ENCODE assay signal across 9 mouse cellular contexts in genomic region chr19:24861612-24862451, GRCm38 (mm10). TPM values are rescaled to one million over a fixed set of nuclear protein-coding genes. Genes with fewer than 3 reads are reported as not detected.
DNase-seq lines count a peak whose midpoint lies in the region; ATAC-seq and TF ChIP-seq lines count a peak whose summit lies in the region.
"Had no signal": no experiment of that assay in that cellular context is flagged by ENCODE, and none has a peak within 500 bp of the region (broad histone marks: within the 10 kb centered on the region; RNA-seq: fewer than 3 reads in every experiment).

Gene Pgm5, minus strand, starts transcription at chr19:24861855.

- H3K27me3 ChIP-seq in forebrain, embryonic 14.5 days (replicated peaks; ENCODE audit: control insufficient read depth, insufficient read depth, low read length), result peaks cover 9% of the 10 kb centered on the region; the same call in 1 of the 2 replicates
- H3K27me3 ChIP-seq in limb, embryonic 13.5 days, result peaks cover 28% of the 10 kb centered on the region
- H3K27me3 ChIP-seq in neural tube, embryonic 11.5 days (ENCODE audit: control insufficient read depth, insufficient read depth, low read length), result peaks cover 15% of the 10 kb centered on the region; the same call in 1 of the 2 replicates

- no peak for ATAC-seq in forebrain, embryonic 14.5 days
- ATAC-seq in limb, embryonic 13.5 days (ENCODE audit: low FRiP score, low read depth), result peak; percentile 83
- ATAC-seq in neural tube, embryonic 11.5 days (ENCODE audit: insufficient read depth, low FRiP score, low TSS enrichment), result no peak
- no peak for ATAC-seq in inflammation-experienced regulatory T-cells, adult 6 months

- no peak for DNase-seq in left cerebral cortex, adult 2 months (ENCODE audit: extremely low spot score in 1 of 2, low spot score in 2 of 2)
- no peak for DNase-seq in left cerebral cortex, postnatal 14 days (ENCODE audit: low spot score in 2 of 2)
- no peak for DNase-seq in forebrain, embryonic 14.5 days (ENCODE audit: low spot score)
- peak; percentile 66 to 68 for DNase-seq in heart, postnatal 36 days
- peak; percentile 33 for DNase-seq in neural tube, embryonic 11.5 days (ENCODE audit: low spot score)
- DNase-seq in layer of hippocampus, postnatal 36 days, result no peak

- no peak for TF ChIP-seq CTCF in left cerebral cortex, adult 2 months (IDR thresholded peaks at IDR 0.05)

- H3K36me3 ChIP-seq in forebrain, embryonic 14.5 days (ENCODE audit: control insufficient read depth, insufficient read depth, low read length), result no peaks in the 10 kb centered on the region
- no peaks in the 10 kb centered on the region for H3K36me3 ChIP-seq in limb, embryonic 13.5 days
- H3K36me3 ChIP-seq in neural tube, embryonic 11.5 days (ENCODE audit: control insufficient read depth, insufficient read depth, low read length), result no peaks in the 10 kb centered on the region

- 2% methylated on average over 34 of the region's 39 CpGs for WGBS in forebrain, embryonic 14.5 days
- 2% methylated on average over 30 of the region's 39 CpGs for WGBS in limb, embryonic 13.5 days
- under 1% methylated on average over 30 of the region's 39 CpGs for WGBS in neural tube, embryonic 11.5 days

- H3K4me2 ChIP-seq in forebrain, embryonic 14.5 days (ENCODE audit: low read length), result peak within 1 kb of the TSS; percentile 64
- peak within 1 kb of the TSS; percentile 85 for H3K4me2 ChIP-seq in limb, embryonic 13.5 days (replicated peaks)
- peak within 1 kb of the TSS; percentile 69 for H3K4me2 ChIP-seq in neural tube, embryonic 11.5 days (ENCODE audit: low read depth)

- H3K9me3 ChIP-seq in forebrain, embryonic 14.5 days (replicated peaks; ENCODE audit: control insufficient read depth, low read length), result no peaks in the 10 kb centered on the region
- H3K9me3 ChIP-seq in limb, embryonic 13.5 days, result no peaks in the 10 kb centered on the region
- no peaks in the 10 kb centered on the region for H3K9me3 ChIP-seq in neural tube, embryonic 11.5 days (ENCODE audit: control insufficient read depth, low read length)

- peak within 1 kb of the TSS; percentile 47 for H3K9ac ChIP-seq in forebrain, embryonic 14.5 days (ENCODE audit: low read length)
- peak within 1 kb of the TSS; percentile 71 for H3K9ac ChIP-seq in limb, embryonic 13.5 days
- peak within 1 kb of the TSS; percentile 52 for H3K9ac ChIP-seq in neural tube, embryonic 11.5 days (ENCODE audit: low read length)

- intact Hi-C loops in left cerebral cortex, adult 2 months (cut with DNase I), result no loop called here
- intact Hi-C loops in left cerebral cortex, postnatal 14 days (cut with DNase I), result no loop called here
- intact Hi-C loops in heart, postnatal 36 days (cut with DNase I), result no loop called here

- H3K27ac ChIP-seq in left cerebral cortex, adult 2 months, result no peak within 1 kb of the TSS
- H3K27ac ChIP-seq in forebrain, embryonic 14.5 days (ENCODE audit: low read depth, low read length), result no peak within 1 kb of the TSS
- H3K27ac ChIP-seq in limb, embryonic 13.5 days, result peak within 1 kb of the TSS; percentile 52; the same call in 1 of the 2 replicates
- H3K27ac ChIP-seq in neural tube, embryonic 11.5 days (ENCODE audit: low read depth, low read length), result no peak within 1 kb of the TSS

- H3K4me3 ChIP-seq in left cerebral cortex, adult 2 months, result peak within 1 kb of the TSS; percentile 42
- H3K4me3 ChIP-seq in forebrain, embryonic 14.5 days (ENCODE audit: low read depth, low read length), result peak within 1 kb of the TSS; percentile 30
- H3K4me3 ChIP-seq in limb, embryonic 13.5 days, result peak within 1 kb of the TSS; percentile 56
- peak within 1 kb of the TSS; percentile 42 for H3K4me3 ChIP-seq in neural tube, embryonic 11.5 days (ENCODE audit: low read depth, low read length)

- peaks cover 5% of the 10 kb centered on the region; the same call in 1 of the 2 replicates for H3K4me1 ChIP-seq in forebrain, embryonic 14.5 days (ENCODE audit: control insufficient read depth, insufficient read depth, low read length)
- peaks cover 11% of the 10 kb centered on the region; the same call in 1 of the 2 replicates for H3K4me1 ChIP-seq in limb, embryonic 13.5 days
- peaks cover 4% of the 10 kb centered on the region for H3K4me1 ChIP-seq in neural tube, embryonic 11.5 days (ENCODE audit: control insufficient read depth, insufficient read depth, low read length)

RNA-seq across cellular contexts. Expression of gene Pgm5, which starts in this region (rescaled TPM):
- total RNA-seq in left cerebral cortex, adult 2 months (2021), result 1 to 10 TPM; 6.2 to 6.3 TPM
- total RNA-seq in left cerebral cortex, postnatal 14 days (2021), result 1 to 10 TPM; 3.3 TPM
- polyA plus RNA-seq in forebrain, embryonic 14.5 days (2014; fragmentation: Nextera tagmentation; extraction: Ambion mirVana), result 0.25 and 0.36 TPM in 2 replicates
- 100 to 1,000 TPM in 1 of 2 experiments, 10 to 100 TPM in 1; 93.2 to 109 TPM for total RNA-seq in heart, postnatal 36 days (2021)
- 2.8 and 3.3 TPM in 2 replicates for polyA plus RNA-seq in limb, embryonic 13.5 days (2015; fragmentation: Nextera tagmentation; extraction: Ambion mirVana)
- polyA plus RNA-seq in neural tube, embryonic 11.5 days (2014; fragmentation: Nextera tagmentation; extraction: Ambion mirVana), result 1.4 and 1.6 TPM in 2 replicates
- polyA plus RNA-seq in inflammation-experienced regulatory T-cells, adult 6 months (2017; shearing (Covaris generic)), result under 1 TPM in 1 of 3 experiments, not detected in 2; 0.27 TPM
- 1 to 10 TPM; 3.7 to 5.2 TPM for total RNA-seq in layer of hippocampus, postnatal 36 days (2021)
- total RNA-seq: hematopoietic stem cell, adult 5-6 weeks had no signal

Comparison
In these comparisons a context has a peak if more than half of its experiments do, and no peak if none do; other contexts are left out.
1. RNA of gene Pgm5 (total RNA-seq): 93.2 to 109 TPM in heart, postnatal 36 days; 6.2 to 6.3 TPM in left cerebral cortex, adult 2 months, 3.7 to 5.2 TPM in layer of hippocampus, postnatal 36 days and 3.3 TPM in left cerebral cortex, postnatal 14 days; every median in the first group is over 10 times any median in the second.
2. DNase-seq: peak in heart, postnatal 36 days (2 of 2) and neural tube, embryonic 11.5 days (single experiment); none in left cerebral cortex, adult 2 months (0 of 2), left cerebral cortex, postnatal 14 days (0 of 2), forebrain, embryonic 14.5 days (single experiment) and layer of hippocampus, postnatal 36 days (0 of 2).
3. Peak in every context shown above with its lines, with median percentiles within 50 percentile points of each other: H3K4me3 ChIP-seq, H3K4me2 ChIP-seq and H3K9ac ChIP-seq.